Mouse (Mus musculus) bone marrow macrophage, adult 2 months (primary cell): ENCODE results near the gene Nxnl1.

Experiments used
- CTCF ChIP-seq: IDR thresholded peaks from 2 replicates; pipeline ENCODE4 v1.5.1; 2012; ENCODE audit warnings: low read depth, mild to moderate bottlenecking, low read length, moderate library complexity
- POLR2A ChIP-seq: IDR thresholded peaks from 2 replicates; pipeline ENCODE4 v1.6.1; 2012; ENCODE audit warnings: mild to moderate bottlenecking, low read depth, low read length, borderline replicate concordance

DNA sequence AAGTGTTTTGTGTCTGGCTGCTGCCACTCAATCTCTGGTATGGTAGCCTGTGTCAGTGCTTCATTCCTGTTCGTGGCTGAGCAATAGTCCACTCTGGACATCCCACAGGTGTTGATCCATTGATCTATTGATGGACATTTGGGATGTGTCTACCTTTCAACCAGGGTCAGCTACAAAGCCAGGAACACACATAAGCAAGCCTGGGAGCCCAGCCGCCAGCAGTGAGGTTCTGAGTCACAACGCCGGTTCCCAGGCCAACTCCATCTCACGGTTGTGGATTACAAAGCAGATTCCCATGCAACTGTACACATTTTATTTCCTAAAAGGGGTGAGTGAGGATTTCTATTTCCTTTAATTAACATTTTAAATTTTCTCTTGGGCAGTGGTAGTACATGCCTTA lies 5.6 kb downstream of the Nxnl1 start:
- TF ChIP-seq CTCF (no peak), POLR2A (no peak)
